Mouse (Mus musculus) liver, embryonic 12.5 days (tissue): Measurements from ENCODE around the gene Gprc5b. TPM values are rescaled to one million over a fixed set of nuclear protein-coding genes. Genes with fewer than 3 reads are reported as not detected.

Experiments used
- ATAC-seq: fragments of 200-750 bp; cut with Nextera tagmentation; 2 replicates; pipeline ENCODE4 v1.8.0; 2017; ENCODE audit warnings: moderate number of reproducible peaks, mild to moderate bottlenecking, moderate library complexity
- H3K27ac ChIP-seq: fragments of 300-500 bp; sonication (generic); 2 replicates; pipeline ENCODE4 v1.5.1; 2016; ENCODE audit warnings: mild to moderate bottlenecking
- H3K27me3 ChIP-seq: fragments of 300-500 bp; sonication (generic); replicated peaks from 2 replicates; pipeline ENCODE4 v1.6.1; 2016; ENCODE audit warnings: mild to moderate bottlenecking, moderate library complexity
- H3K36me3 ChIP-seq: fragments of 300-500 bp; sonication (generic); 2 replicates; pipeline ENCODE4 v1.6.1; 2016; ENCODE audit warnings: mild to moderate bottlenecking, moderate library complexity
- H3K4me1 ChIP-seq: fragments of 300-500 bp; sonication (generic); 2 replicates; pipeline ENCODE4 v1.6.1; 2016
- H3K4me2 ChIP-seq: fragments of 300-500 bp; sonication (generic); 2 replicates; pipeline ENCODE4 v1.6.1; 2016; ENCODE audit warnings: mild to moderate bottlenecking, moderate library complexity
- H3K4me3 ChIP-seq: fragments of 300-500 bp; sonication (generic); 2 replicates; pipeline ENCODE4 v1.5.1; 2016; ENCODE audit warnings: mild to moderate bottlenecking, moderate library complexity
- H3K9ac ChIP-seq: fragments of 300-500 bp; sonication (generic); 2 replicates; pipeline ENCODE4 v1.6.1; 2016; ENCODE audit warnings: mild to moderate bottlenecking, moderate library complexity
- H3K9me3 ChIP-seq: fragments of 300-500 bp; sonication (generic); replicated peaks from 2 replicates; pipeline ENCODE4 v1.6.1; 2016; ENCODE audit warnings: mild to moderate bottlenecking, moderate library complexity
- WGBS: fragments of 180-500 bp; shearing (Covaris S2); methylation state at CpG from one replicate; pipeline ENCODE4 v1.1.7; 2016; ENCODE audit not compliant: insufficient replicate concordance; 5-methylcytosine and 5-hydroxymethylcytosine counted together
- polyA plus RNA-seq: library from polyadenylated mRNA; unstranded; fragments of >200 nt; fragmentation: Nextera tagmentation; extraction: Ambion mirVana; gene quantifications from 2 replicates; pipeline ENCODE4 v1.2.1, GENCODE M21; 2016

Gene Gprc5b
- polyA plus RNA-seq, 1 experiment from 2014 or later = 0.46 TPM

DNA sequence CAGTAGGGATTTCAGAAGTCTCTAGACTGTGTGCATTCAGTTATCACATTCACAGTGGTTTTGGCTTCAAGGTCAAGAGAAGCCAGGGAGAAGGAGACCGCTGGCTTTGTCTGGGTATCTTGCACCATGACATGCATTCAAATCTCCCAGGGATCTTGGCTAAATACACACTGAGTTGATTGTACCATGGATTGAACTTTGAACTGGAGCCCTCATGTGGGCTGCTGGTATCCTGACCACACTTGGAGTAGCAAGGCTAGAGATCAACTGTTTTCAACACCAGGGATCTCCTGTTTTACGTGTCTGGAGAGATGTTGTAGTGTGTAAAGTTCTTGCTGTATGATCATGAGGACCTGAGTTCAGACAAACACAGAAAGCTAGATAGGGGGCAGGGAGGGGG lies 4.8 kb upstream of the Gprc5b start:
- WGBS = 63% methylated on average over 2 of the region's 2 CpGs
- Histone ChIP-seq H3K27ac (no peak overlapping the region), H3K36me3 (no peaks in the 10 kb centered on the region), H3K9me3 (no peaks in the 10 kb centered on the region), H3K4me2 (no peak overlapping the region), H3K27me3 (peaks cover 31% of the 10 kb centered on the region), H3K4me1 (peaks cover 9% of the 10 kb centered on the region), H3K9ac (no peak overlapping the region), H3K4me3 (no peak overlapping the region)
- ATAC-seq = no peak

GRCm38 (mm10) chr7:118996137-118996837 lies 1.3 kb upstream of the Gprc5b start:
- 8% methylated on average over 13 of the region's 13 CpGs for WGBS

DNA sequence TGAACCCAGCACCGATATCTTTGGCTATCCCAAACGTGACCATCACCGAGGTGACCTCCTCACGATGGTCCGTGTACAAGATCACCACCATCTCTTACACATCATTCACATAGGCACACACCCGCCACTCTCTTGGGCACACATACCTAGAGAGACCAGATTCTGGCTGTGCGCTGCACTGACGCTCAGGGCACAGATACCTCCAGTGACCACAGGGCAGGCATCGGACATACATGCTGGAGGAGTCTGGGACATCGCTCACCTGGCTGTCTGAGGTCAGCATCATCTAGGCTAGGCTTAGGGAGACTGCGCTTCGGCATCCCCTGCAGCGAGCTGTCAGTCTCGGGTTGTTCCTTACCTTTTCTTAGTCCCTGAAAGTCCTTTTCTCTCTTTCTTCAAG lies 660 bp upstream of the Gprc5b start:
- no peak overlapping the region for H3K9ac ChIP-seq
- no peaks in the 10 kb centered on the region for H3K9me3 ChIP-seq
- H3K27me3 ChIP-seq = peaks cover 59% of the 10 kb centered on the region
- peaks cover 17% of the 10 kb centered on the region for H3K4me1 ChIP-seq
- WGBS = 18% methylated on average over 14 of the region's 14 CpGs
- H3K36me3 ChIP-seq = no peaks in the 10 kb centered on the region
- H3K27ac ChIP-seq = no peak overlapping the region
- peak overlapping the region; percentile 71 for H3K4me2 ChIP-seq
- peak; percentile 12 for ATAC-seq
- H3K4me3 ChIP-seq = no peak overlapping the region

More at GRCm38 (mm10) chr7:118996137-118996837, 1.3 kb upstream of the Gprc5b start:
- Histone ChIP-seq H3K27ac (no peak overlapping the region), H3K36me3 (no peaks in the 10 kb centered on the region), H3K4me1 (peaks cover 17% of the 10 kb centered on the region), H3K4me2 (no peak overlapping the region), H3K9me3 (no peaks in the 10 kb centered on the region), H3K27me3 (peaks cover 59% of the 10 kb centered on the region), H3K4me3 (no peak overlapping the region), H3K9ac (no peak overlapping the region)
- ATAC-seq = peak; percentile 26; the same call in 1 of the 2 replicates

DNA sequence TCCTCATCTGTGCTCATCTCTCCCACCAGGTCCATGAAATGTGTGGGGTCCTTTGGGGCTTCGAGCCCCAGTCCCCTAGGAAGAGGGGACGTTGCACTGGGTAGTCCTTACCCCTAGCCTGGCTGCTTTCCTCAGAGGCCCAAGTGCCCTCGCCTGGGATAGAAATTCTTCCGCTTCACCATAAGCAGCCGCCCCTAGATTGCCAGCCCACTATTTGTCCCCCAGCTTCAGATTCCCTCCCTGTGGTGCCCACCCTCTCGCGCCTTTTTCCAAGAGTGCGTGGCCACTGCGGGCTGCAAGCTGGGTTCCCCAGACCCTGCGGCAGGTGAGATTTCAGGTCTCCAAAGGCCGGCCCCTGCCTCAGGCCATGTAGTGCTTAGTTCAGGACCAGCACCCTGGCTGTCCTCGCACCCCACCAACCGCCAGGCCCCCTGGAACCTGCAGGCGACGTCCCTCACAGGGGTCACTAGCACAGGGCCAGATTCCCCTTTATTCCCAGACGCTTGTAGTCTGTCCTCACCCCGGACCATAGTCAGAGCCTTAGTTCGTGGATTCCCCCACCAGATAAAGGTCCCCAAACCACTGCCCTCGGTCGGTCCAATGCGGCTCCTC lies 674 bp downstream of the Gprc5b start:
- WGBS = 3% methylated on average over 21 of the region's 21 CpGs
- Histone ChIP-seq H3K4me3 (peak overlapping the region; percentile 49), H3K9ac (peak overlapping the region; percentile 53), H3K9me3 (no peaks in the 10 kb centered on the region), H3K27me3 (peaks cover 59% of the 10 kb centered on the region), H3K27ac (no peak overlapping the region), H3K36me3 (no peaks in the 10 kb centered on the region), H3K4me1 (peaks cover 17% of the 10 kb centered on the region), H3K4me2 (peak overlapping the region; percentile 71)
- ATAC-seq = peak; percentile 18; the same call in 1 of the 2 replicates

DNA sequence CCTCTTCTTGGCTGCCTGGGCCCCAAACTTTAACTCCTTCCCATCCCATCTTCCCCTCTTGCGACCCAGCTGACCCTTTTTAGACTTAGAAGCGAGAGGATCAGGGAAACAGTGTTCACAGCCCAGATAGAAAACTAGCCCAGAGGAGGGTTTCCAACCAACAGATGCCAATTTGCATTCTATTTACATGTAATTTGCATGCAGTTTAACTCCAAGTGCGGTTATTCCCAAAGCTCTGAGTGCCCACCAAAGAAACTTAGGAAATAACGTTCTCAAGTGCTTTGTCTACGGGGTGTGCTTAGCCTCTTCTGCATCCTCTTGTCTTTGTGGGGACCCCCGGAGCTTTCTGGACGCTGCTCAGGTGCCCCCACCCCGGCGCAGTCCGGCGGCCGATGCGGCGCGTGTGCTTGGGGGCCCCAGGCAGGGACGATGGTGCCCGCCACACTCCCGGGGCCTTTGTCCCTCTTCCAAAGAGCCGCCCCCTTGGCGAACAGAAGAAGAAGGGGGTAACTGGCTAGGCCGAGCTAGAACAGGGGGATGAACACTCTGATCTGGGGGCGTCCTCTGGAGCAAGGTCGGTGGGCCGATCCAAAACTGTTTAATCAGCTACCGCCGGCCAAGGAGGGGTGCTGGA lies 1.3 kb downstream of the Gprc5b start:
- Histone ChIP-seq H3K4me2 (peak overlapping the region; percentile 71), H3K27ac (no peak overlapping the region), H3K36me3 (no peaks in the 10 kb centered on the region), H3K4me1 (peaks cover 17% of the 10 kb centered on the region), H3K4me3 (peak overlapping the region; percentile 49), H3K9me3 (no peaks in the 10 kb centered on the region), H3K9ac (peak overlapping the region; percentile 46; the same call in 1 of the 2 replicates), H3K27me3 (peaks cover 59% of the 10 kb centered on the region)
- 5% methylated on average over 26 of the region's 26 CpGs for WGBS
- ATAC-seq = no peak

DNA sequence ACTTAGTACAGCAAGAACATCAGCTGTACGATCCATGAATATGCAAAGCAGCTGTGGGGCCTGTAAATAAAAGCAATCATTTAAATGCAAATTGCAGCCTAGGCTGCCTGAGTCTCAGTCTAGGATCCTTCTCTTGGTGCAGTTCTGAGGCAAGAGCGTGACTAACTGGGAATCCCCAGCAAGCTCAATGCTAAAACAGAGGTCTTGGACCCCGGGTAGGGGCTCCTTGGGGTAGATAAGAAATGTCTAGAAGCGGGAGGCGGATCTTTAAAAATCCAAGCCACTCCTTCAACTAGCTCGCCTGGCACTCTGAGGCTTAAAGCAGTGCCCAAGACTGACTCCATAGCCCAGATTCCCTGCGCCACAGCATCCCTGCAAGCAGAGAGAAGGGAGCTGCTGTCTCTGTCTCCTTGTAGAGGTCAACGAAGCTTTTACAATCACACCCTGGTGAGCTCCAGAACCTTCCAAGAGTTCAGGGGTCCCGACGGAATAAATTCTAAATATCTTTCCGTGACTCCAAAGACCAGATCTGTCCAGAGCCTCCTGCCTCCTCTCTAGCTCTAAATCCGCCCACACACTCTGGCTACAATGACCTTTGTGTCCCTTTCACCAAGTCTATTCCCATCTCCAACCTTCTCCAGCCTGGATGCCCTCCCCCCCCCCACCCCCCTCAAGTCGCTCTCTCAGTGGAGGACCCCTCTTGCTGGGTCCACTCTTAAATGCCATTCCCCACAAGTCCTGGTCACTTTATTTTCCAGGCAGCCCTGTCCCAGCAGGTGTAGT lies 2.2 kb downstream of the Gprc5b start:
- H3K36me3 ChIP-seq = no peaks in the 10 kb centered on the region
- peaks cover 54% of the 10 kb centered on the region for H3K27me3 ChIP-seq
- no peak overlapping the region for H3K9ac ChIP-seq
- no peak overlapping the region for H3K27ac ChIP-seq
- no peaks in the 10 kb centered on the region for H3K9me3 ChIP-seq
- no peak overlapping the region for H3K4me3 ChIP-seq
- 37% methylated on average over 13 of the region's 13 CpGs for WGBS
- ATAC-seq = no peak
- peaks cover 17% of the 10 kb centered on the region for H3K4me1 ChIP-seq
- H3K4me2 ChIP-seq = peak overlapping the region; percentile 71

GRCm38 (mm10) chr7:118992080-118992560 lies 2.9 kb downstream of the Gprc5b start:
- Histone ChIP-seq H3K9ac (no peak overlapping the region), H3K4me3 (no peak overlapping the region), H3K27ac (no peak overlapping the region), H3K36me3 (no peaks in the 10 kb centered on the region), H3K27me3 (peaks cover 52% of the 10 kb centered on the region), H3K4me1 (peaks cover 17% of the 10 kb centered on the region), H3K9me3 (no peaks in the 10 kb centered on the region), H3K4me2 (no peak overlapping the region)
- 31% methylated on average over 6 of the region's 6 CpGs for WGBS
- no peak for ATAC-seq

DNA sequence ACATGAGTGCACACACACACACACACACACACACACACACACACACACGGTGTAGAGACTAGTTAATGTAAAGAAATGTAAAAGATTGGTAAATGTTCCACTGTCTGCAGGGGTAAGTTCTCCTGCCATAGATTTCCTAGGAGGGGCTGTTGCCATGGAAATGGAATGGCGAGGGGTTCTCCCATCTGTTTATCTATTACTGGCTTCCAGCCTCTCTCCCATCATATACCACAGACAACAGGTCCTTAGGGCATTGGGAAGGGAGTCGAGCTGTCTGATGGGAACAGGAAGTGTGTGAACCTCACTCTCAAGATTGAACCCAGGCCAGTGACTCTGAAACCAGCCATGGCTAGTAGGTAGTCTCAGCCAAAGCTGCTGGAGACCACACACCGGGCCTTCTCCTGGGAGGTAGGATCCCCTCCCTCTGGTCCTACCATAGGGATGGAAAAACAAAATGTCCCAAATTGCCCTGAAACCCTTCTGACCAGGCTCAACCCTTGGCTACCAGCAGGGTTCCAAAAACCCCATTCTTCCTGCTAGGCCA lies 3.6 kb downstream of the Gprc5b start:
- WGBS = 33% methylated on average over 4 of the region's 4 CpGs
- Histone ChIP-seq H3K27ac (no peak overlapping the region), H3K4me2 (no peak overlapping the region), H3K4me3 (no peak overlapping the region), H3K36me3 (no peaks in the 10 kb centered on the region), H3K9ac (no peak overlapping the region), H3K4me1 (peaks cover 17% of the 10 kb centered on the region), H3K9me3 (no peaks in the 10 kb centered on the region), H3K27me3 (peaks cover 49% of the 10 kb centered on the region)
- ATAC-seq = no peak

GRCm38 (mm10) chr7:118990282-118990681 lies 4.7 kb downstream of the Gprc5b start:
- no peaks in the 10 kb centered on the region for H3K36me3 ChIP-seq
- H3K4me1 ChIP-seq = peaks cover 13% of the 10 kb centered on the region
- no peak overlapping the region for H3K9ac ChIP-seq
- no peak for ATAC-seq
- no peak overlapping the region for H3K27ac ChIP-seq
- no peak overlapping the region for H3K4me2 ChIP-seq
- H3K27me3 ChIP-seq = peaks cover 37% of the 10 kb centered on the region
- WGBS = 68% methylated on average over 6 of the region's 6 CpGs
- no peaks in the 10 kb centered on the region for H3K9me3 ChIP-seq
- no peak overlapping the region for H3K4me3 ChIP-seq

DNA sequence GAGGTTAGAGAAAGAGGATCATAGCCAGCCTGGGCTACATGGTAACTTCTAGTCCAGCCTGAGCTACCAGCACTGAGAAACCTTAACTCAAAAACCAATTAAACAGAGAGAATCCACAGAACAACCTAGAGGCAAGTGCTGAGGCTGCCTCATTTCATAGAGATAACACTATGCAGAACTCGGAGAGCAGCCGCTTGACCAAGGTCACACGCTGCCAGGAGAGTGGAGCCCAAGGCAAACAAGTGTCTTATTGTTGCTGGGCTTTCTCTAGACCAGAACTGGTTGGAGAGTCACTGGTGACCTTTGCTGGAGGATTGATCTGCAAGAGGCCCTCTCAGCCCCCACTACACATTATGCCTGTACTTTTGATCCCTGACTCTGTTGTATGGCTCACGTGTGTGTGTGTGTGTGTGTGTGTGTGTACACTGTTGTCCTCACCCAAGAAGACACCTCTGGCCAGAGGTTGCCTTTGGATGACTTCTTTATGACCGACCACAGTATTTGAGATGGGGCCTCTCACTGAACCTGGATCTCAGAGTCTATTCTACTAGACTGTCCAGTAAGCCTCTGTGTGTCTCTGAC lies 5.6 kb downstream of the Gprc5b start:
- Histone ChIP-seq H3K27me3 (peaks cover 28% of the 10 kb centered on the region), H3K4me2 (no peak overlapping the region), H3K4me3 (no peak overlapping the region), H3K27ac (no peak overlapping the region), H3K9ac (no peak overlapping the region), H3K36me3 (no peaks in the 10 kb centered on the region), H3K4me1 (peaks cover 3% of the 10 kb centered on the region; the same call in 1 of the 2 replicates), H3K9me3 (no peaks in the 10 kb centered on the region)
- WGBS = 51% methylated on average over 5 of the region's 5 CpGs
- no peak for ATAC-seq

- Histone ChIP-seq H3K27me3 (no peaks in the 10 kb centered on the region), H3K9ac (no peak overlapping the region), H3K9me3 (no peaks in the 10 kb centered on the region), H3K4me3 (no peak overlapping the region), H3K27ac (no peak overlapping the region), H3K4me2 (no peak overlapping the region), H3K36me3 (no peaks in the 10 kb centered on the region), H3K4me1 (no peaks in the 10 kb centered on the region)
- ATAC-seq = no peak
- WGBS = 71% methylated on average over 4 of the region's 4 CpGs
Observed at GRCm38 (mm10) chr7:118986369-118986768, 8.6 kb downstream of the Gprc5b start.
